Mouse (Mus musculus) right cerebral cortex, adult 18-20 months (tissue): Measurements from ENCODE around the gene Dnajc8.
"Not testable (repeated sequence)": the region's sequence is repeated elsewhere in the genome, so short reads cannot be mapped to it uniquely, and the experiment has no call there.

Experiments
- DNase-seq: peaks from one replicate; pipeline ENCODE4 v3.0.0; 2022; ENCODE audit warnings: mixed read lengths

The Dnajc8 gene

GRCm38 (mm10) chr4:132515369-132516155 is 19.8 kb upstream of the Dnajc8 start:
- peak; percentile 94 for DNase-seq

GRCm38 (mm10) chr4:132518066-132518465 is 17.3 kb upstream of the Dnajc8 start:
- DNase-seq, result no peak

- no peak for DNase-seq
These were observed 16.2 kb upstream of the Dnajc8 start for GRCm38 (mm10) chr4:132519188-132519587.

GRCm38 (mm10) chr4:132524321-132524741 is 11.0 kb upstream of the Dnajc8 start:
- no peak for DNase-seq

GRCm38 (mm10) chr4:132524808-132525207 is 10.5 kb upstream of the Dnajc8 start:
- no peak for DNase-seq

- no peak for DNase-seq
These were observed 8.7 kb upstream of the Dnajc8 start for GRCm38 (mm10) chr4:132526678-132527077.

- DNase-seq, result no peak
These were observed 7.3 kb upstream of the Dnajc8 start for GRCm38 (mm10) chr4:132527917-132528522.

GRCm38 (mm10) chr4:132529344-132529743 is 6.0 kb upstream of the Dnajc8 start:
- DNase-seq, result no peak

- DNase-seq, result no peak
These were observed 5.1 kb upstream of the Dnajc8 start for GRCm38 (mm10) chr4:132530033-132530804.

GRCm38 (mm10) chr4:132532496-132532895 is 2.9 kb upstream of the Dnajc8 start:
- DNase-seq, result no peak

GRCm38 (mm10) chr4:132532981-132533916 is 2.1 kb upstream of the Dnajc8 start, which contains the start of gene Atpif1:
TSS of gene Atpif1 (minus strand) at chr4:132533659.
- peak; percentile 92 for DNase-seq

GRCm38 (mm10) chr4:132539481-132539880 is 4.1 kb downstream of the Dnajc8 start:
- DNase-seq, result peak; percentile 50

- DNase-seq, result no peak
These were observed 6.1 kb downstream of the Dnajc8 start for GRCm38 (mm10) chr4:132541413-132541812.

- peak; percentile 59 for DNase-seq
These were observed 7.4 kb downstream of the Dnajc8 start for GRCm38 (mm10) chr4:132542724-132543123.

GRCm38 (mm10) chr4:132545851-132546250 is 10.5 kb downstream of the Dnajc8 start:
- peak; percentile 60 for DNase-seq

GRCm38 (mm10) chr4:132554221-132554620 is 18.9 kb downstream of the Dnajc8 start:
- DNase-seq, result no peak

GRCm38 (mm10) chr4:132554653-132555052 is 19.3 kb downstream of the Dnajc8 start:
- no peak for DNase-seq

GRCm38 (mm10) chr4:132555550-132555949 is 20.2 kb downstream of the Dnajc8 start:
- not testable (repeated sequence) for DNase-seq

GRCm38 (mm10) chr4:132563261-132563660 is 27.9 kb downstream of the Dnajc8 start:
- DNase-seq, result no peak

GRCm38 (mm10) chr4:132563965-132564364 is 28.6 kb downstream of the Dnajc8 start, which contains the start of gene Ptafr:
TSS of gene Ptafr (plus strand) at chr4:132564067.
- DNase-seq, result no peak

GRCm38 (mm10) chr4:132565089-132565747 is 29.9 kb downstream of the Dnajc8 start:
- DNase-seq, result peak; percentile 23

GRCm38 (mm10) chr4:132567361-132567779 is 32.0 kb downstream of the Dnajc8 start:
- DNase-seq, result no peak
